Mouse (Mus musculus) right cerebral cortex, adult 18-20 months (tissue): ENCODE results near the gene Dhh.

ENCODE experiments used
- DNase-seq: peaks from one replicate; pipeline ENCODE4 v3.0.0; 2022; ENCODE audit warnings: mixed read lengths

The Dhh gene

GRCm38 (mm10) chr15:98914903-98915302 is 16.6 kb upstream of the Dhh start:
- no peak for DNase-seq

- no peak for DNase-seq
These were observed 6.4 kb upstream of the Dhh start for GRCm38 (mm10) chr15:98904692-98905091.

- DNase-seq, result no peak
These were observed 4.3 kb upstream of the Dhh start for GRCm38 (mm10) chr15:98902600-98902999.

GRCm38 (mm10) chr15:98901530-98901929 is 3.2 kb upstream of the Dhh start:
- no peak for DNase-seq

- DNase-seq, result no peak
These were observed 845 bp downstream of the Dhh start for GRCm38 (mm10) chr15:98897495-98897894.

- no peak for DNase-seq
These were observed 2.4 kb downstream of the Dhh start for GRCm38 (mm10) chr15:98895635-98896589.

- DNase-seq, result no peak
These were observed 3.4 kb downstream of the Dhh start for GRCm38 (mm10) chr15:98894746-98895634.

- peak; percentile 44 for DNase-seq
These were observed 4.2 kb downstream of the Dhh start, which contains the start of gene Rhebl1 for GRCm38 (mm10) chr15:98893940-98894745. Gene Rhebl1, minus strand, starts transcription at chr15:98894540.

- no peak for DNase-seq
These were observed 5.3 kb downstream of the Dhh start for GRCm38 (mm10) chr15:98893036-98893435.

GRCm38 (mm10) chr15:98891907-98892606 is 6.3 kb downstream of the Dhh start:
- peak; percentile 77 for DNase-seq

- DNase-seq, result no peak
These were observed 7.1 kb downstream of the Dhh start for GRCm38 (mm10) chr15:98891198-98891742.

GRCm38 (mm10) chr15:98887526-98887925 is 10.8 kb downstream of the Dhh start:
- no peak for DNase-seq

GRCm38 (mm10) chr15:98886667-98887387 is 11.5 kb downstream of the Dhh start:
- DNase-seq, result no peak

GRCm38 (mm10) chr15:98884106-98884505 is 14.2 kb downstream of the Dhh start:
- DNase-seq, result no peak

- DNase-seq, result no peak
These were observed 14.7 kb downstream of the Dhh start for GRCm38 (mm10) chr15:98883661-98884060.

GRCm38 (mm10) chr15:98881656-98882008 is 16.7 kb downstream of the Dhh start:
- no peak for DNase-seq

- DNase-seq, result peak; percentile 96
These were observed 17.2 kb downstream of the Dhh start for GRCm38 (mm10) chr15:98880978-98881655.

GRCm38 (mm10) chr15:98877331-98877730 is 21.0 kb downstream of the Dhh start:
- DNase-seq, result peak; percentile 58

- DNase-seq, result peak; percentile 93
These were observed 26.1 kb downstream of the Dhh start for GRCm38 (mm10) chr15:98871916-98872888.
